Mouse (Mus musculus): ENCODE results near the gene Gm5737. TPM values are rescaled to one million over a fixed set of nuclear protein-coding genes. Genes with fewer than 3 reads are reported as not detected.
A peak's percentile ranks its signal among the peaks of the same experiment; 100 is the strongest.

Gm5737 gene
- polyA plus RNA-seq, 1 experiment from 2014 or later: not detected

GRCm38 (mm10) chr7:120870431-120871008, 58.4 kb downstream of the Gm5737 start:
- Histone ChIP-seq H3K4me3 (no peak overlapping the region), H3K27me3 (ENCODE audit: low read depth, poor library complexity, severe bottlenecking) (no peaks in the 10 kb centered on the region), H3K36me3 (peaks cover 3% of the 10 kb centered on the region; the same call in 1 of the 2 replicates), H3K27ac (no peak overlapping the region), H3K4me1 (peaks cover 26% of the 10 kb centered on the region), H3K9me3 (replicated peaks) (no peaks in the 10 kb centered on the region)
- DNase-seq (ENCODE audit: low spot score): no peak
- WGBS: 88% methylated on average over 5 of the region's 5 CpGs

GRCm38 (mm10) chr7:120873083-120873482, 60.9 kb downstream of the Gm5737 start:
- Histone ChIP-seq H3K27ac (no peak overlapping the region), H3K36me3 (peaks cover 3% of the 10 kb centered on the region; the same call in 1 of the 2 replicates), H3K4me1 (peaks cover 8% of the 10 kb centered on the region), H3K27me3 (ENCODE audit: low read depth, poor library complexity, severe bottlenecking) (no peaks in the 10 kb centered on the region), H3K9me3 (replicated peaks) (no peaks in the 10 kb centered on the region), H3K4me3 (no peak overlapping the region)
- DNase-seq (ENCODE audit: low spot score): no peak
- 90% methylated on average over 12 of the region's 12 CpGs for WGBS

DNA sequence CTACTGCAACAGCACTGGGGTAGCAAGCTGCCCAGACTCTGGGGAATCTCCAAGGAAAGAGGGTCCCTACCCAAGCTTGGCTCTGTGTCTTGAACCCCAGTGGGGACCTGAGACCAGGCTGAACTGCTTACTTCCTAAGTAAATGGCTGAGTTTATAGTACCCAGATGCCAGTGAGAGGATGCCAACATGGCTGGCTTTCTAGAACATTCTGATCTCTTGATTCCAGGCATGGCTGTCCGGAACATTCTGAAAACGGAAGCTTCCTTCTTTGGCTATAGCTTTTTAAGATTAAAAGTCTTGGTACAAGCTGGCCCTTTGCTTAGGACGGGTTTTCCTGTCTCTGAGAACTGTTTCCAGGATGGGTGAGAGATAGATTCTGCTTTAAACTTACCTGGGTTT, 61.9 kb downstream of the Gm5737 start:
- DNase-seq (ENCODE audit: low spot score): no peak
- H3K4me3 ChIP-seq: no peak overlapping the region
- no peaks in the 10 kb centered on the region for H3K9me3 ChIP-seq (replicated peaks)
- H3K36me3 ChIP-seq: peaks cover 5% of the 10 kb centered on the region
- no peaks in the 10 kb centered on the region for H3K27me3 ChIP-seq (ENCODE audit: low read depth, poor library complexity, severe bottlenecking)
- H3K4me1 ChIP-seq: 0 out of 2 replicates have a peak, but pooled peaks cover 4% of the 10 kb centered on the region
- H3K27ac ChIP-seq: no peak overlapping the region
- 92% methylated on average over 3 of the region's 3 CpGs for WGBS

DNA sequence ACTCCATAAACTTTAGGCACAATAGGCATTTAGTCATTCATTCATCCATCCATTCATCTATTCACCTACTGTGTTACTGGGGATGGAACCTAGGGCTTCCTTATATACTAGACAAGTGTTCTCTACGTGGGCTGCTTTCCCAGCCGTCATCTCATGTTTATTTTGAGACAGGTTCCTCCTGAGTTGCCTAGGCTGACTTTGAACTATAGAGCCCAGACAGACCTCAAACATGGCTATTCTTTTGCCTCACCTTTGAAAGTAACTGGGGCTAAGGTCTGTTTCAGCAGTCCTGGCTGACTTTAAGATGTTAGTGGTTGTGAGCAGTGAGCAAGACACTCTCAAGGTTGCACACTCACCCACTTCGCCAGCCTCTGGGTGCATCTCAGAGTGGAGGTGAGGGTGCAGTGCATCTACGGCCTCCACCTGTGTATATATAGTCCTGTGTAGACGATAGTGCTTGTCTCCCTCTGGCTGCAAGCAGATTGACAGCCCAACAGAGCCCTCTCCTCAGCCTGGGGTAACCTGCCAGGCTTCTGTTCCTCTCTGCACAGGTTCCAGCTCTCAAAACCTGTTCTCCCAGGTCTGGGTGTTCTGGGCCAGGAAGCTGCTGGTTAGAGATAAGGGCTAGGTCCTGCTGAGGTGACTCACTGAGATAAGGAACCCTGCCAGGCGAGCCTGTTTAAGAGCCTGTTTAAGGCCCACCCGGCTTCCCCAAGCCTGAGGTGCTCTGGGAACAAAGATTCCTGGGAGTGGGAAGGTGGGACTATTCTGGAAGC, 62.8 kb downstream of the Gm5737 start:
- WGBS: 72% methylated on average over 7 of the region's 7 CpGs
- Histone ChIP-seq H3K4me1 (0 out of 2 replicates have a peak, but pooled peaks cover 4% of the 10 kb centered on the region), H3K27ac (0 out of 2 replicates have a peak overlapping the region, but pooled peaks have one; percentile 57), H3K4me3 (no peak overlapping the region), H3K9me3 (replicated peaks) (no peaks in the 10 kb centered on the region), H3K36me3 (peaks cover 5% of the 10 kb centered on the region), H3K27me3 (ENCODE audit: low read depth, poor library complexity, severe bottlenecking) (no peaks in the 10 kb centered on the region)
- DNase-seq (ENCODE audit: low spot score): no peak

- Histone ChIP-seq H3K4me3 (no peak overlapping the region), H3K27me3 (ENCODE audit: low read depth, poor library complexity, severe bottlenecking) (no peaks in the 10 kb centered on the region), H3K36me3 (peaks cover 13% of the 10 kb centered on the region), H3K27ac (peak overlapping the region; percentile 57), H3K4me1 (0 out of 2 replicates have a peak, but pooled peaks cover 4% of the 10 kb centered on the region), H3K9me3 (replicated peaks) (no peaks in the 10 kb centered on the region)
- DNase-seq (ENCODE audit: low spot score): no peak
- 73% methylated on average over 3 of the region's 3 CpGs for WGBS
These were observed 63.6 kb downstream of the Gm5737 start for GRCm38 (mm10) chr7:120875540-120876388.

DNA sequence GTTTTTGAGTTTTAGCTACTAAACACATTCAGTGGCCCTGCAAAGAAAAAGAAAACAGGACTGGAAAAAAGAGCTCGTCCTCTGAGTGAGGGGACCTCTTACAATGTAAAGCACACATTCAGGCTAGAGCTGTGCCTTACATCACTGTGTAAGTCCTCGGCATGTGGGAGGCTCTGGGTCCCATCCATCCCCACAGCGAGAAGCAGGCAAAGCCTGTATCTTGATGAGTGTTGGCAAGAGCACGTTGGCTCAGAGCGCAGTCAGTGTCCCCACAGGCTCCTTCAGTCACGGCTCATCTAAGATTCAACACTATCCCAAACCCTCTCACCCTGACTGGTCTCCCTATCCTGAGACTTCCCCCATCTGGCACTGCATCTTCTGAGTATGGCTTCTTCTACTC, 66.1 kb downstream of the Gm5737 start:
- Histone ChIP-seq H3K4me3 (no peak overlapping the region), H3K27me3 (ENCODE audit: low read depth, poor library complexity, severe bottlenecking) (no peaks in the 10 kb centered on the region), H3K4me1 (0 out of 2 replicates have a peak, but pooled peaks cover 4% of the 10 kb centered on the region), H3K27ac (no peak overlapping the region), H3K9me3 (replicated peaks) (no peaks in the 10 kb centered on the region), H3K36me3 (peaks cover 22% of the 10 kb centered on the region)
- no peak for DNase-seq (ENCODE audit: low spot score)
- 85% methylated on average over 6 of the region's 6 CpGs for WGBS

DNA sequence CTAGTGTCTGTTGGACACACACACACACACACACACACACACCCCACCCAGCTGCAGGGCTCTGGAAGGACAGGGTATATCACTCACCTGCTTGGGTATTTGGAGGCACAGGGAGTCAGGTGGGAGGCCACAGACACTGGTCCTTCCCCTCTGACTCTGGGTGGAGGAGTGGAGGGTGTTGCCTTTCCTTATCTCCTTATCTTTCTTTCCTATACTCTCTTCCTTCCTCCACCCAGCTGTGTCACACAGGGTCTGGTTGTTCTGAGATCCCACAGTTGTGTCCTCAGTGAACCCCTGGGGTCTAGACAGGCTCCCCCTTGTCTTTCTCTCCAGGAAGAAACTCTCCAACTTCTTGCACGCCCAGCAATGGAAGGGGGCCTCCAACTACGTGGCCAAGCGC, 67.8 kb downstream of the Gm5737 start:
- Histone ChIP-seq H3K4me1 (0 out of 2 replicates have a peak, but pooled peaks cover 4% of the 10 kb centered on the region), H3K36me3 (peaks cover 37% of the 10 kb centered on the region), H3K4me3 (no peak overlapping the region), H3K27me3 (ENCODE audit: low read depth, poor library complexity, severe bottlenecking) (no peaks in the 10 kb centered on the region), H3K9me3 (replicated peaks) (no peaks in the 10 kb centered on the region), H3K27ac (no peak overlapping the region)
- 98% methylated on average over 3 of the region's 3 CpGs for WGBS
- no peak for DNase-seq (ENCODE audit: low spot score)

DNA sequence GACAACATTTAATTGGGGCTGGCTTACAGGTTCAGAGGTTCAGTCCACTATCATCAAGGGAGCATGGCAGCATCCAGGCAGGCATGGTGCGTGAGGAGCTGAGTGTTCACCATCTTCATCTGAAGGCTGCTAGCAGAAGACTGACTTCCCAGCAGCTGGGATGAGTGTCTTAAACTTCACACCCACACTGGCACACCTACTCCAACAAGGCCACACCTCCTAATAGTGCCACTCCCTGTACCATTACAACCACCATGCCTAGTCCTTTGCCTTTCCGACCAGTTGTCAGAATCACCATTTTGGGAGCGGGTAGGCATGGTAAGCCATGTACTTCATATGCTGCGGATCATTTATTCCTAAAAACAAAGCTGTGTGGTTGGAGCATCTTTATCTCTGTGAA, 68.6 kb downstream of the Gm5737 start:
- H3K9me3 ChIP-seq (replicated peaks): no peaks in the 10 kb centered on the region
- 96% methylated on average over 4 of the region's 4 CpGs for WGBS
- peaks cover 45% of the 10 kb centered on the region for H3K36me3 ChIP-seq
- H3K27ac ChIP-seq: no peak overlapping the region
- H3K27me3 ChIP-seq (ENCODE audit: low read depth, poor library complexity, severe bottlenecking): no peaks in the 10 kb centered on the region
- DNase-seq (ENCODE audit: low spot score): no peak
- no peak overlapping the region for H3K4me3 ChIP-seq
- H3K4me1 ChIP-seq: 0 out of 2 replicates have a peak, but pooled peaks cover under 1% of the 10 kb centered on the region

Other genes starting within 250 kb of the Gm5737 start
- gene Uqcrc2, start 177.2 kb upstream of the Gm5737 start, polyA plus RNA-seq (2016; fragmentation: Nextera tagmentation; extraction: Ambion mirVana): 187 and 190 TPM in 2 replicates
- 0.36 and 0.46 TPM in 2 replicates for gene Pdzd9, start 142.0 kb upstream of the Gm5737 start, polyA plus RNA-seq (2016; fragmentation: Nextera tagmentation; extraction: Ambion mirVana)
- 13.5 and 13.9 TPM in 2 replicates for gene Mosmo, start 134.7 kb upstream of the Gm5737 start, polyA plus RNA-seq (2016; fragmentation: Nextera tagmentation; extraction: Ambion mirVana)
- 0.05 and 0.13 TPM in 2 replicates for gene Vwa3a, start 73.0 kb upstream of the Gm5737 start, polyA plus RNA-seq (2016; fragmentation: Nextera tagmentation; extraction: Ambion mirVana)
- gene Eef2k, start 30.5 kb downstream of the Gm5737 start, polyA plus RNA-seq (2016; fragmentation: Nextera tagmentation; extraction: Ambion mirVana): 21.3 and 23.5 TPM in 2 replicates
- gene Polr3e, start 105.4 kb downstream of the Gm5737 start, polyA plus RNA-seq (2016; fragmentation: Nextera tagmentation; extraction: Ambion mirVana): 46.1 and 50.7 TPM in 2 replicates
- gene Cdr2, start 169.9 kb downstream of the Gm5737 start, polyA plus RNA-seq (2016; fragmentation: Nextera tagmentation; extraction: Ambion mirVana): 11.5 and 12.8 TPM in 2 replicates
- gene Mfsd13b, start 170.1 kb downstream of the Gm5737 start, polyA plus RNA-seq (2016; fragmentation: Nextera tagmentation; extraction: Ambion mirVana): 0.13 and 0.20 TPM in 2 replicates
- 205 and 223 TPM in 2 replicates for gene Mettl9, start 222.1 kb downstream of the Gm5737 start, polyA plus RNA-seq (2016; fragmentation: Nextera tagmentation; extraction: Ambion mirVana)

All from limb, embryonic 10.5 days (tissue).